Mouse (Mus musculus) erythroblast, embryonic 14.5 days (primary cell): ENCODE measurements around the gene Klk9.

Experiments
- GATA1 ChIP-seq: IDR thresholded peaks from 2 replicates; pipeline ENCODE4 v1.6.1; 2012; ENCODE audit warnings: low read length, inconsistent platforms, mixed read lengths
- TAL1 ChIP-seq: IDR thresholded peaks from 3 replicates; pipeline ENCODE4 v1.6.1; 2012; ENCODE audit warnings: low read length, inconsistent platforms, mixed read lengths

DNA sequence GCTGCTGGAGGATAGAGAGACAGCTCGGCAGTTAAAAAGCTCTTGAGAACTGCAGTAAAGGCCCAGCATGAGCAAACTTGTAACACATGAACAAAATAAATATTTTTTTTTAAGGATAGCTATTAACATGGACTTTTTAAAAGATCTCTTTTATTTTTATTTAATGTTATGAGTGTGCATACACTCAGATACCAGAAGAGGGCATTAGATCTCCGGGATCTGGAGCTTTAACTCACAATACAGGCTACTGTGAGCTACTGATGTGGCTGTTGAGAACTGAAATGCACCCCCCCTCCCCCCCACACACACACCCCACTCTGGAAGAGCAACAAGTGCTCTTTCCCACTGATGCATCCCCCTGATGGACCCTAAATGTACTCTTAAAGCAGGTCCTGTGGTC, 2.4 kb upstream of the Klk9 start:
- no peak for TF ChIP-seq GATA1
- TF ChIP-seq TAL1, result no peak
